Mouse (Mus musculus): ENCODE measurements around the gene Ep400. TPM values are rescaled to one million over a fixed set of nuclear protein-coding genes. Genes with fewer than 3 reads are reported as not detected.
A peak's percentile ranks its signal among the peaks of the same experiment; 100 is the strongest.

Gene Ep400
- polyA plus RNA-seq, 1 experiment from 2014 or later = 51.3 TPM

- Histone ChIP-seq H3K4me1 (replicated peaks) (no peaks in the 10 kb centered on the region), H3K4me3 (no peak overlapping the region), H3K4me2 (no peak overlapping the region), H3K27me3 (no peaks in the 10 kb centered on the region), H3K36me3 (peaks cover 55% of the 10 kb centered on the region), H3K9me3 (no peaks in the 10 kb centered on the region), H3K27ac (replicated peaks) (no peak overlapping the region), H3K9ac (no peak overlapping the region)
- no peak for ATAC-seq (ENCODE audit: low FRiP score, low read depth)
These were observed 124.1 kb downstream of the Ep400 start for GRCm38 (mm10) chr5:110646377-110646776.

GRCm38 (mm10) chr5:110639459-110639858 lies 131.1 kb downstream of the Ep400 start:
- no peak overlapping the region for H3K27ac ChIP-seq (replicated peaks)
- no peak overlapping the region for H3K4me2 ChIP-seq
- H3K27me3 ChIP-seq = no peaks in the 10 kb centered on the region
- no peaks in the 10 kb centered on the region for H3K9me3 ChIP-seq
- H3K4me1 ChIP-seq (replicated peaks) = peaks cover 3% of the 10 kb centered on the region; the same call in 1 of the 2 replicates
- 0 out of 2 replicates have a peak, but pooled peaks have one; percentile 28 for ATAC-seq (ENCODE audit: low FRiP score, low read depth)
- 25% methylated on average over 12 of the region's 12 CpGs for WGBS
- H3K9ac ChIP-seq = no peak overlapping the region
- no peaks in the 10 kb centered on the region for H3K36me3 ChIP-seq
- no peak overlapping the region for H3K4me3 ChIP-seq

DNA sequence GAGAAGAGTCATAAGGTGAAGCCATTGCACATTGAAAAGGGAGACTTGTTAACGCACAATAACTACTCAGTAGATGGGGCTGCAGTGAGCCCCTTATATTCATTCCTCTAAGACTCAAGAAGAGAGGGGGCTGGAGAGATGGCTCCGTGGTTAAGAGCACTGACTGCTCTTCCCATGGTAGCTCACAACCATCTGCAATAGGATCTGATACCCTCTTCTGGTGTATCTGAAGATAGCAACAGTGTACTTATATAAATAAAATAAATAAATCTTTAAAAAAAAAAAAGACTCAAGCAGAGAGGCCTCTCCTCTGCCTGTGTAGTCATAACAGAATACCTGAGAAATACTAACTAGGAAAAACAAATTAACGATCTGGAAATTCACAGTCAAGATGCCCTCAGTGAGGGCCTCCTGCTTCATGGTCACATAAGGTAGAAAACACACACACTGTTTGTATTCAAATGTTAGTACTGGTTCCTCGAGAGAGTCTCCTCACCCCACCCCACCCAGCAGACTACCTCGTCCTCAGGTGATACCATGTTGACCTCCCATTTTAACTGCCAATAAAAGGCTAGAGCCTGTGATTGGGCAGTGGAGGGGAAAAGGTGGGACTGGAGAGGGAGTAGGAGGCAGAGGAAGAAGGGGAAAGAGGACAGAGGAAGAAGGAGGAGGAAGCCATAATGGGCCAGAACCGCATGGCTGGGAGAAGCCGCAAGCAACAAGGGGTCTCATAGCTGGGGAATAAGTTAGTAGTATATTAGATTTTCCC lies 132.0 kb downstream of the Ep400 start:
- no peak overlapping the region for H3K4me2 ChIP-seq
- H3K36me3 ChIP-seq = no peaks in the 10 kb centered on the region
- H3K27ac ChIP-seq (replicated peaks) = no peak overlapping the region
- H3K9ac ChIP-seq = no peak overlapping the region
- ATAC-seq (ENCODE audit: low FRiP score, low read depth) = no peak
- whole genome bisulfite sequencing = 81% methylated on average over 7 of the region's 7 CpGs
- H3K4me1 ChIP-seq (replicated peaks) = peaks cover 3% of the 10 kb centered on the region; the same call in 1 of the 2 replicates
- H3K27me3 ChIP-seq = no peaks in the 10 kb centered on the region
- no peaks in the 10 kb centered on the region for H3K9me3 ChIP-seq
- no peak overlapping the region for H3K4me3 ChIP-seq

DNA sequence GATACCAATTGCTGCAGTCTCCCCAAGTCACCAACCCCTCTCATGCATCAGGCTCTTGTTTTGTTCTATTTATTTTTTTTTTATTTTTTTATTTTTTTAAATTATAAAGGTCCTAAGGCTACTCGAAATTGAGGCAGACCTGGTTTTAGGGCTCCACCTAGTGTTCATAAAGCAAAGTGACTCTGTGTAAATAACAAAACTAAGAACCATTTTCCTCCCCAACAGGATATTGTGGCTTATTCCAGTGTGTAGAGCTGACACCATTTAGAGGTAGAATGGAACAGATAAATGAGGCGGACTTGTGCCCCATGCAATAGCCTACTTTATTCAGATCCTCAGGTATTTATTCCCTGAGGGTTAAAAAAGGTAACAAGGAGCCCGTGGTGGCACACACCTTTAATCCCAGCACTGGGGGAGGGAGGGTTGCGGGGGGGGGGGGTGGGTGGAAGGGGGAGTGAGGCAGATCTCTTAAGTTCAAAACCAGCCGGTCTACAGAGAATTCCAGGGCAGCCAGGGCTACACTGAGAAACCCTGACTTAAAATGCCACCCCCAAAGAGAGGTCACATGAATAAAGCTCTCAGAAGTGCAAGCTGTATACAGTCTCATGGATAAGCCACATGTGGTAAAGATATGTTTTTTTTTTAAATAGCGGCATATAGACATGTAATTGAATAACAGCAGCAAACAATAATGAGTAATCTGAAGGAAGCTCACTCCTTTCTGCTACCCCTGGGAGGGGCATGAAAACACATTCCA lies 134.4 kb downstream of the Ep400 start:
- no peaks in the 10 kb centered on the region for H3K9me3 ChIP-seq
- WGBS = 41% methylated on average over 6 of the region's 6 CpGs

GRCm38 (mm10) chr5:110629525-110630120 lies 140.9 kb downstream of the Ep400 start:
- 76% methylated on average over 2 of the region's 2 CpGs for WGBS
- Histone ChIP-seq H3K9ac (no peak overlapping the region), H3K4me3 (no peak overlapping the region), H3K4me2 (no peak overlapping the region), H3K27ac (replicated peaks) (no peak overlapping the region), H3K27me3 (no peaks in the 10 kb centered on the region), H3K36me3 (no peaks in the 10 kb centered on the region), H3K9me3 (no peaks in the 10 kb centered on the region), H3K4me1 (replicated peaks) (peaks cover 7% of the 10 kb centered on the region; the same call in 1 of the 2 replicates)
- ATAC-seq (ENCODE audit: low FRiP score, low read depth) = no peak

More for the DNA sequence above, 134.4 kb downstream of the Ep400 start:
- Histone ChIP-seq H3K27me3 (no peaks in the 10 kb centered on the region), H3K4me3 (no peak overlapping the region), H3K27ac (replicated peaks) (no peak overlapping the region), H3K9ac (no peak overlapping the region), H3K4me1 (replicated peaks) (peaks cover 3% of the 10 kb centered on the region; the same call in 1 of the 2 replicates), H3K36me3 (no peaks in the 10 kb centered on the region), H3K4me2 (no peak overlapping the region)
- peak; percentile 76 for ATAC-seq (ENCODE audit: low FRiP score, low read depth)

- Histone ChIP-seq H3K27me3 (no peaks in the 10 kb centered on the region), H3K27ac (replicated peaks) (no peak overlapping the region), H3K4me2 (peak overlapping the region; percentile 24), H3K4me1 (replicated peaks) (peaks cover 7% of the 10 kb centered on the region; the same call in 1 of the 2 replicates), H3K9me3 (no peaks in the 10 kb centered on the region), H3K9ac (no peak overlapping the region), H3K4me3 (no peak overlapping the region), H3K36me3 (no peaks in the 10 kb centered on the region)
- WGBS = 17% methylated on average over 19 of the region's 19 CpGs
- ATAC-seq (ENCODE audit: low FRiP score, low read depth) = no peak
These were observed 142.4 kb downstream of the Ep400 start for GRCm38 (mm10) chr5:110628156-110628555.

GRCm38 (mm10) chr5:110627351-110627750 lies 143.2 kb downstream of the Ep400 start:
- H3K4me3 ChIP-seq = no peak overlapping the region
- ATAC-seq (ENCODE audit: low FRiP score, low read depth) = no peak
- WGBS = 73% methylated on average over 10 of the region's 10 CpGs

GRCm38 (mm10) chr5:110624319-110624718 lies 146.2 kb downstream of the Ep400 start:
- no peak overlapping the region for H3K9ac ChIP-seq
- no peak overlapping the region for H3K27ac ChIP-seq (replicated peaks)
- 0 out of 2 replicates have a peak, but pooled peaks cover 3% of the 10 kb centered on the region for H3K36me3 ChIP-seq
- no peak overlapping the region for H3K4me3 ChIP-seq
- no peak overlapping the region for H3K4me2 ChIP-seq
- no peak for ATAC-seq (ENCODE audit: low FRiP score, low read depth)
- no peaks in the 10 kb centered on the region for H3K9me3 ChIP-seq
- H3K27me3 ChIP-seq = no peaks in the 10 kb centered on the region
- H3K4me1 ChIP-seq (replicated peaks) = peaks cover 7% of the 10 kb centered on the region; the same call in 1 of the 2 replicates
- WGBS = 85% methylated on average over 2 of the region's 2 CpGs

More at GRCm38 (mm10) chr5:110627351-110627750, 143.2 kb downstream of the Ep400 start:
- H3K4me2 ChIP-seq = no peak overlapping the region
- H3K36me3 ChIP-seq = no peaks in the 10 kb centered on the region
- no peaks in the 10 kb centered on the region for H3K27me3 ChIP-seq
- no peak overlapping the region for H3K27ac ChIP-seq (replicated peaks)
- H3K9ac ChIP-seq = no peak overlapping the region
- H3K9me3 ChIP-seq = no peaks in the 10 kb centered on the region
- peaks cover 7% of the 10 kb centered on the region; the same call in 1 of the 2 replicates for H3K4me1 ChIP-seq (replicated peaks)

GRCm38 (mm10) chr5:110619226-110619625 lies 151.3 kb downstream of the Ep400 start:
- 89% methylated on average over 6 of the region's 6 CpGs for WGBS
- peaks cover 14% of the 10 kb centered on the region; the same call in 1 of the 2 replicates for H3K36me3 ChIP-seq
- no peak overlapping the region for H3K27ac ChIP-seq (replicated peaks)
- H3K9ac ChIP-seq = no peak overlapping the region
- H3K4me2 ChIP-seq = no peak overlapping the region
- no peak for ATAC-seq (ENCODE audit: low FRiP score, low read depth)
- H3K4me1 ChIP-seq (replicated peaks) = no peaks in the 10 kb centered on the region
- H3K27me3 ChIP-seq = no peaks in the 10 kb centered on the region
- no peak overlapping the region for H3K4me3 ChIP-seq
- no peaks in the 10 kb centered on the region for H3K9me3 ChIP-seq

Measured in hindbrain, embryonic 15.5 days (tissue).